Mouse (Mus musculus): ENCODE measurements around the gene Mlxip.

The Mlxip gene

GRCm38 (mm10) chr5:123432305-123432874, 37.8 kb downstream of the Mlxip start:
- no peak for DNase-seq (ENCODE audit: low spot score)

GRCm38 (mm10) chr5:123436071-123436779, 41.6 kb downstream of the Mlxip start:
- DNase-seq (ENCODE audit: low spot score), result no peak

- DNase-seq (ENCODE audit: low spot score), result peak; percentile 38
These were observed 42.2 kb downstream of the Mlxip start for GRCm38 (mm10) chr5:123436780-123437175.

GRCm38 (mm10) chr5:123438381-123438780, 43.8 kb downstream of the Mlxip start:
- no peak for DNase-seq (ENCODE audit: low spot score)

- DNase-seq (ENCODE audit: low spot score), result no peak
These were observed 44.7 kb downstream of the Mlxip start for GRCm38 (mm10) chr5:123439312-123439711.

- DNase-seq (ENCODE audit: low spot score), result no peak
These were observed 45.3 kb downstream of the Mlxip start for GRCm38 (mm10) chr5:123439941-123440340.

- DNase-seq (ENCODE audit: low spot score), result no peak
These were observed 46.1 kb downstream of the Mlxip start for GRCm38 (mm10) chr5:123440664-123441063.

GRCm38 (mm10) chr5:123442283-123442682, 47.7 kb downstream of the Mlxip start:
- no peak for DNase-seq (ENCODE audit: low spot score)

GRCm38 (mm10) chr5:123444069-123444468, 49.5 kb downstream of the Mlxip start:
- peak; percentile 71 for DNase-seq (ENCODE audit: low spot score)

- no peak for DNase-seq (ENCODE audit: low spot score)
These were observed 50.3 kb downstream of the Mlxip start for GRCm38 (mm10) chr5:123444849-123445334.

GRCm38 (mm10) chr5:123451886-123452285, 57.3 kb downstream of the Mlxip start:
- no peak for DNase-seq (ENCODE audit: low spot score)

GRCm38 (mm10) chr5:123461420-123461819, 66.8 kb downstream of the Mlxip start:
- no peak for DNase-seq (ENCODE audit: low spot score)

GRCm38 (mm10) chr5:123464638-123465037, 70.0 kb downstream of the Mlxip start:
- no peak for DNase-seq (ENCODE audit: low spot score)

GRCm38 (mm10) chr5:123470784-123471400, 76.3 kb downstream of the Mlxip start:
- DNase-seq (ENCODE audit: low spot score), result no peak

- DNase-seq (ENCODE audit: low spot score), result no peak
These were observed 79.2 kb downstream of the Mlxip start for GRCm38 (mm10) chr5:123473817-123474216.

- DNase-seq (ENCODE audit: low spot score), result no peak
These were observed 93.2 kb downstream of the Mlxip start for GRCm38 (mm10) chr5:123487659-123488395.

GRCm38 (mm10) chr5:123489112-123489785, 94.7 kb downstream of the Mlxip start, which contains the start of the genes Lrrc43 and Il31:
Gene Lrrc43 (plus strand): TSS chr5:123489305.
Gene Il31 (minus strand): TSS chr5:123489489.
- DNase-seq (ENCODE audit: low spot score), result no peak

GRCm38 (mm10) chr5:123489935-123490334, 95.3 kb downstream of the Mlxip start:
- DNase-seq (ENCODE audit: low spot score), result no peak

- DNase-seq (ENCODE audit: low spot score), result peak; percentile 32
These were observed 105.1 kb downstream of the Mlxip start for GRCm38 (mm10) chr5:123499717-123500116.

- DNase-seq (ENCODE audit: low spot score), result no peak
These were observed 107.4 kb downstream of the Mlxip start for GRCm38 (mm10) chr5:123501973-123502372.

Measured in urinary bladder, postnatal 14 days (tissue).